Mouse (Mus musculus): ENCODE results near the gene Hectd4. TPM values are rescaled to one million over a fixed set of nuclear protein-coding genes. Genes with fewer than 3 reads are reported as not detected.

Hectd4 gene
- total RNA-seq, 2 experiments from 2014 or later: 17.3 to 20.3 TPM

- DNase-seq (ENCODE audit: low spot score in 2 of 2): no peak
Measured at GRCm38 (mm10) chr5:121339507-121340230, 119.7 kb downstream of the Hectd4 start.

- DNase-seq (ENCODE audit: low spot score in 2 of 2): no peak
Measured at GRCm38 (mm10) chr5:121340965-121341473, 121.0 kb downstream of the Hectd4 start.

- no peak for DNase-seq (ENCODE audit: low spot score in 2 of 2)
Measured at GRCm38 (mm10) chr5:121342490-121342889, 122.5 kb downstream of the Hectd4 start.

DNA sequence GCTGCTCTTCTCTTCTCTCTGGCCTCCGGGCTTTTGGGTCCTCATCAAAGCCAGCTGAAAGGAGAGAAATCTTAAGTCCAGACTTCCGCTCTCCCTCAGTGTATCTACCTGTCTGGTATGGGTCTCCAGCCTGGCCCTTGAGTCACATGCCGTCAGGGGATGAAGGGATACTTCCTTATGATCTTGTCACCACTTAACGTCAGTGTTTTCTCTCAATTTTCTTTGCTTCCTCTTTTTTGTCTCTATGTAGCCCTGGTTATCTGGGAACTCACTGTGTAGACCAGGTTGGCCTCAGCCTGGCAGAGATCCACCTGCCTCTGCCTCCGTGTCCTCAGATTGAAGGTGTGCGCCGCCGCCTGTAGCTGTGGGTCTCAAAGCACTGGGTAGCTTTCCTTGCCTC is 124.0 kb downstream of the Hectd4 start:
- DNase-seq (ENCODE audit: low spot score in 2 of 2): no peak

- no peak for DNase-seq (ENCODE audit: low spot score in 2 of 2)
Measured at GRCm38 (mm10) chr5:121359229-121359628, 139.2 kb downstream of the Hectd4 start.

DNA sequence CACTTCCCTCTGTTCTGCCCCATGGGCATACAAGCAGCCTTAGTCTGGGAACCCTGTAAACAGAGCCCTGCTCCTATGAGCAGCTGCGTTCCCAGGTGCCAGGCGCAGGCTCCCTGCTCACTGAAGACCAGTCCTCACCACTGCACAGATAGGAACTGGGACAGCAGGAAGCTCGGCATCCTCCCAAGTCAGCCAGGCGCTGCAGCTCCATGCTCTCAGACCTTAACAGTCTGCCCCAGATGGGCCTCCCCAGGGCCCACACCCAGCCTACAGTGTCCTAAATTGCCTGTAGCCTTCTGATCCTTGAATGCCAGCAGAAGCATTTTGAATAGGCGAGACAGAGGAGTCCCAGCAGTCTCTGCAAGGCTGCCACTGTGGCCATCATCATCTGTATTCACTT is 141.7 kb downstream of the Hectd4 start:
- no peak for DNase-seq (ENCODE audit: low spot score in 2 of 2)

GRCm38 (mm10) chr5:121363441-121363840 is 143.4 kb downstream of the Hectd4 start:
- no peak for DNase-seq (ENCODE audit: low spot score in 2 of 2)

DNA sequence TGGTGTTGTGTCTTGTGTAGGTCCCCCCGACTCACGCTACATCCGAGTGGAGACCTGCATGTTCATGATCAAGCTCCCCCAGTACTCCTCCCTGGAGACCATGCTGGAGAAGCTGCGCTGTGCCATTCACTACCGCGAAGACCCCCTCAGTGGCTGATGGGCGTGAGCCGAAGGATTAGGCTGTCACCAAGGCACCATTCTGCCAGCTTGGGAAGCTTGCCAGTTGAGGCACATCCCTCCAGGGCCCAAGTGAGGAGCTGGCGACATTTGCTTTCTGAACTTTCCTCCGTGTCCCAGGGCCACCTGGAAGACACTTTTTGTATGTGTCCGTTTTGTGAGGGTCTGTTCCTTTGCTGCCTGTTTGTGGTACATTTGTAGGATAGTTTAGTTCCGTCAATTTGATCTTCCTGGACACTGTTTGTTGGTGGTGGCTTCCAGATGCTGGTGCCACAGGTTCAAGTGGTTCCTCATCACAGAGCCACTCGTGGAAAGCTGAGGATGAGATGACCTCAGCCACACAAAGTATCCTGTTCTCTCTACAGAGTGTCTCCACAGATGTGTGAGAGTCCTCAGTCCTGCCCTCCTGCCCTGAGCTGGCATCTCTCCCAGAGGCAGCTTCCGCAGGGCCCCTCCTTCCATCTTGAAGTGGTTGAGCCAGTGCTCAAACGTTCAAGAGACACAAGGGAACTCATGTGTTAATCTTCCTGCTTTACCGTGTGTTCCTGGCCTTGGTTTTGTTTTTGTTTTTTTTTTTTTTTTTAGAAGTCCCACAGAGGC is 146.6 kb downstream of the Hectd4 start:
- DNase-seq (ENCODE audit: low spot score in 2 of 2): no peak

DNA sequence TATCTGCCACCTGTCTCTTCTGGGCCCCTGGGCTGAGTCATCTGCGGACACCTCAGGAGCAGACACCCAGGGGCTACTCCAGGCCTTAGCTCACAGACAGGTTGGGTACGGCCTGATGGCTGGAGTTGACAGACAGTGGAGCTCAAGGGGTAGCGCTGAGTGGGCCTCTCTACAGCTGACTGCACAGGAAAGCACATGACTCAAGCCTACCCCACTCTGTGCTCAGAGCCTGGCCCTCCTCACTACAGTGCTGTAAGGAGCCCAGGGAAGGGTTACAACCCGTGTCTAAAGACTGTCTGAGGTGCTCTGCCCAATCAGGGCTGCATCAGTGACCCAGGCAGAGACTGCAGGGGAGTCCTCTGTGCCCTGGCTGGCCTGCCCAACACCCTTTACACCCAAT is 147.2 kb downstream of the Hectd4 start:
- no peak for DNase-seq (ENCODE audit: low spot score in 2 of 2)

DNA sequence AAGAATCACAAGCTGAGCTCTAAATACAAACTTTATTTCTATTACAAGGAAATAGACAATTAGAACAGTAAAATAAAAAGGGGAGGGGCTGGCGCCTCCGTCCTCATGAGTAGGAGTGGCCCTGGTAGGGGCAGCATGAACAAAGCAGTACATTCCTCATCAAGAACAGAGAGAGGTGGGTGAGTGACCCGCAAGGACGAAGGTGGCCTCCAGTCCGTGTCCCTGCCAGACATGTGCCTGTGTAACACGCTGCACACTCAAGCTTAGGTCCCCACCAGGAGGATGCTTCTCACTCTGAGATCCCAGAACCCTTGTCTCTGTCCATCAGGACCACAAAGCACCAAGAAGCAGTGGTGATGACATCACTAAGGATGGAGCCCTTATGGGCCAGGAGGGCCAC is 151.7 kb downstream of the Hectd4 start:
- no peak for DNase-seq (ENCODE audit: low spot score in 2 of 2)

DNA sequence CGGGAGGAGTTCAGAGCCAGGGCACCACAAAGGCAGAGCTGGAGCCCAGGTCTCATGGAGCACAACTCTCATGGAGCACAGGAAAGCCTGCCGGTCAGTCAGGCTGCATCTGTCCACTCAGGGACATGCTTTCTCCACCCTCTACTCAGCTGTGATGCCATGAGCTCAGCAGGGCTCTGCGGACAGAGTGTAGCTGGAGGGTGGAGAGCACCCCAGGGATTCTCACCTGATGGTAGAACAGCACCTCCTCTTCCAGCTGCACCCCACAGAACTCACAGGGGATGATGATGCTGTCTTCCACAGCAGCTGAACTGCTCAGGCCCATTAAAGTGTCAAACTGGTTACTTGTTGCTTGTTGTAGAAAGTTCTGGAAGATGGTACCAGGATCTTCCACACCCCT is 154.8 kb downstream of the Hectd4 start:
- DNase-seq (ENCODE audit: low spot score in 2 of 2): no peak

GRCm38 (mm10) chr5:121376972-121377371 is 157.0 kb downstream of the Hectd4 start:
- peak in 1 of 2 experiments; percentile 61 for DNase-seq (ENCODE audit: low spot score in 2 of 2)

DNA sequence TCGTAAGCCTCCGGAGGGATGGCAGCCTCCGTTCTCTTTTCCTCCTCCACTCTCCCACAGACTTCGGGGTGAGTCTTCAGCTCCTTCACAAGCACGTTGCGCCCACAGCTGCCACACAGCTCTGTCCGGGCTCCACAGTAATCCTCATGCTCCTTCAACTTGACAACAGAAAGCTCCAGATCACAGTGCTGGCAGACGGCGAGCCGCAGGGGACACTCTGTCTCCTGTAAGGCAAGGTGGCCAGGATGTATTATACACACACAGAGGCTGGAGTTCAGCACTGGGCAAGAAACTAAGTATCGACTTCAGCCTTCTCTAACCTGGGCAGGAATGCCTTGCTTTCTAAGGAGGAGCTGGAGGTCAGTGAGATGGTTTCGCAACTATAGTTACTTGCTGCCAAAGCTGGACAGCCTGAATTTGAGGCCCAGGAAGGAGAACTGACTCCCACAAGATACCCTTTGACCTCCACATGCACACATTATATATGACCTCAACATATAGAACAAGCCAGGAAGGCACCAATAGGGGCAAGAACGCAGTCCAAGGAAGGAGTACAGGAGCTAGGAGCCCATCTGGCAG is 158.7 kb downstream of the Hectd4 start:
- no peak for DNase-seq (ENCODE audit: low spot score in 2 of 2)

DNA sequence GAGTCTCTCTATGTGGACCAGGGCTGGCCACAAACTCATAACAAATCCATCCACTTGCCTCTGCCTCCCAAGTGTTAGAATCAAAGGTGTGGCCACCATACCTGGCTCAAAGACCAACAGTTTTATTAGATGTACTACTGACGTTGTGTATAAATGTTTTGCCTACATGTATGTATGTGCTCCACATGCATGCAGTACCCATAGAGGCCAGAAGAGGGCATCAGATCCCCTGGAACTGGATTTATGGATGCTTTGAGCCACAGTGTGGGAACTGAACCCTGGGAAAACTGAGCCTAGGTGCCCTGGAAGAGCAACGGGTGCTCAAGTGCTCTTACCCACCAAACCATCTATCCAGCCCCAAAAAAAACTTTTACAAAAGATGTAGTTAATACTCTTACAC is 160.7 kb downstream of the Hectd4 start:
- no peak for DNase-seq (ENCODE audit: low spot score in 2 of 2)

- DNase-seq (ENCODE audit: low spot score in 2 of 2): no peak
Measured at GRCm38 (mm10) chr5:121383857-121384756, 164.1 kb downstream of the Hectd4 start.

DNA sequence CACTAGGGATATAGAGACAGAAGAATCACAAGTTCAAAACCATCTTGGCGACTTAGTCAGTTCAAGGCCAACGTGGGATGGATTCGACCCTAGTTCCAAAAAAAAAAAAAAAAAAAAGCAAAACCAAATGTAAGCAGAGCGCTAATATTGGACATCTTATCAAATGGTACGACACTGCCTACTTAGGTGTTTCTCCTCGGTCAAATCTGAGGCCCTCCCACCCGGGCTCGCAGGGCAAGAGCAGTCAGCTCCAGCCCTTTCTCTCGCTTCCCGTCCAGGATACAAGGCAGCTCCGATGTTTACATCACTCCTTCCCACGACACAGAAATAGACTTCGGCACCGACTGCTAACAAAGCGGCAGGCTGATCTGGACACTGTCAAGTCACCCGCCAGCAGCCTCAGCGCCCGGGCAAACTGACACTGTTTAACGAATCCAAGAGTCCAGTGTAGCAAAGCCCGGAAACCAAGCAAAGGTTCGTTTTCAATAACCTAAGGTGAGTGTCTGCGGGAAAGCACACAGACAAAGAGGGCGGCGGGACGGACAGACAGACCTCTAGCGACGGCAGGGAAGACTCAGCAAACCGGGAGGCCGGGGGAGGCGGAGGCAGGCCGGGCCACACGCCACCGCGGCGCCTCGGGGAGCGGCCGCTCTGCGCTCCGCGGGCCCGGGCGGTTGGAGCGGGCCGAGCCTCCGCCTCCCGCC is 164.9 kb downstream of the Hectd4 start:
- no peak for DNase-seq (ENCODE audit: low spot score in 2 of 2)

- peak; percentile 85 to 96 for DNase-seq (ENCODE audit: low spot score in 2 of 2)
Measured at GRCm38 (mm10) chr5:121385461-121386119, 165.6 kb downstream of the Hectd4 start, which contains the start of gene Trafd1. Gene Trafd1 (minus strand): TSS chr5:121385632.

DNA sequence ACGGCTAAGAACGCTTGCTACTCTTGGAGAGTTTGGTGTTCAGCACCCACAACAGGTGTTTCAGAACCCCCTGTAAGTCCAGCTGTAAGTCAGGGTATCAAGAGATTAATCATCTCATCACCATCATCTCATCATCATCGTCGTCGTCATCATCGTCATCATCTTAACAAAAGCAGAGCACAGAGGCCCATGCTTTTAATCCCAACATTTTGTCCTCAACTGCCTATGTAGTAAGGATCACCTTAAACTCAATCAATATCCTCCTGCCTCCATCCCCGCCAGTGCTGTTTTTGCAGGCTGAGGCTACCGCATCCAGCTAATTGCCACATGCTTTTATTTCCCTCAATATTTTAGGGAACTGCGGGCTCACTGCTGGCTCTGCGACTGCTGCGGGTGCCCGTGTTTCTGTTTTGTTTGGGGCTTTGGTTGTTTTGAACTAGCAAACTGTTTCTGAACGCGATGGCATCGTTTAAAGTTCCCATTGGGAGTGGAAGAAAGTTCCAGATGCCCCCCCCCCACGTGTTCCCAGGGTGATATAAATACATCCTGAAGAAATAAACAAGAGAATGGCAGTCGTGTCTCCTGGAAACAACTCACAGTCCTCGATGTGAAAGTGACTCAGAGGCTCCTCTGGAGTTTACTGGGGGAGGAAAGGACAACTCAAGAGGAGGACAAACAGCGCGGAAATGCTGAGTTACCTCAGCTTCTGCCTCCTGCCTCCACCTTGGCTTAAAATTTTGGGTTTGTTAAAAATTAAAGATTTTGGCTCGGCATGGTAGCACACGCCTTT is 166.3 kb downstream of the Hectd4 start:
- no peak for DNase-seq (ENCODE audit: low spot score in 2 of 2)

DNA sequence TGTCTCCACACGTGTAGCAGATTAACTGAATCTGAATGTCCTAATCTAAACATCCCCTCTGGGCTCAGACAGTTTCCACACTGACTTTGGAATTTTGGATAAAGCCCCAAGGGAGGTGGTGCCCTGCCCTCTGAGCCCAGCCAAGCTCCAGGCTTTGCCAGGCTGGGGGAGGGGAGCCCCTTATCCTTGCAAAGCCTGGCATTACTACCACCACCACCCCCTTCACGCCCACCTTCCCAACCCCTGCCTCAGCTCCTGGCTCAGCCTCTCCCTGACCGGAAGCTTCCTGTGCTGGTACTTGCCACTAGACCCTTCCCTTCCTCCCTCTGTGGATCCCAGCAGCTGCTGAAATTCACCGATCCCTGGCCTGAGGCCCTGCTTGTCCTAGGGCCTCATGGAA is 167.1 kb downstream of the Hectd4 start:
- DNase-seq (ENCODE audit: low spot score in 2 of 2): peak in 1 of 2 experiments; percentile 32
